Mouse (Mus musculus): ENCODE results near the gene Cts8.

Cts8 gene

DNA sequence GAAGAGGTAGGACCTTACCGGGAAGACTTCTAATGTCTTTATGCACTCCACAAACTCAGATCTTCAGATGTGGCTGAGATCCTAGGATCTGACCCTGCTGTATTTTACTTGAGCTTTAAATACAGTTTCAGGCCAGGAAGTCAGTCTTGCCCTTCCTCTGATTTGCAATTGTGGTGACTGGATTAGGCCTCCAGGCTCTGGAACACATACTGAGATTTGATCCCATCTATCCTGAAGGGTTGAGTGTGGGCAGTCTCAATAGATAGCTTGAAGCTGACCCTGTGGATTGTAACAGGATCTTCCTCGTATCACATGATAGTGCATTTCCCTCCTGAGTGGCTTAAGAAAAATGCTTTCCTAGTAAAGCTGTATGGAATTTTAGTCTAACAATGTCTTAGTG, at the start of gene Cts8:
Gene Cts8 (minus strand): TSS at position 101 of the 400 bp plus-strand sequence.
- DNase-seq (ENCODE audit: low read depth) = no peak

DNA sequence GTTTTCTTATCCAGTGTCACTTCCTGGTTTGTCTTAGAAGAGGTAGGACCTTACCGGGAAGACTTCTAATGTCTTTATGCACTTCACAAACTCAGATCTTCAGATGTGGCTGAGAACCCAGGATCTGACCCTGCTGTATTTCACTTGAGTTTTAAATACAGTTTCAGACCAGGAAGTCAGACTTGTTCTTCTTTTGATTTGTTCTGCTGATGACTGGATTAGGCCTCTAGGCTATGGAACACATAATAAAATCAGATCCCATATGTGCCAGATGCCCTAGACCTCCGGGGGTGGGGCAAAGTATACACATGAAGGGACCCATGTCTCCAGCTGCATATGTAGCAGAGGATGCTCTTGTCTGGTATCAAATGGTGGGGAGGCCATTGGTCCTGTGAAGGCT, 33.6 kb upstream of the Cts8 start, which contains the start of gene Gm49398:
Gene Gm49398 (minus strand): TSS at position 101 of the 400 bp plus-strand sequence.
- DNase-seq (ENCODE audit: low read depth) = no peak

DNA sequence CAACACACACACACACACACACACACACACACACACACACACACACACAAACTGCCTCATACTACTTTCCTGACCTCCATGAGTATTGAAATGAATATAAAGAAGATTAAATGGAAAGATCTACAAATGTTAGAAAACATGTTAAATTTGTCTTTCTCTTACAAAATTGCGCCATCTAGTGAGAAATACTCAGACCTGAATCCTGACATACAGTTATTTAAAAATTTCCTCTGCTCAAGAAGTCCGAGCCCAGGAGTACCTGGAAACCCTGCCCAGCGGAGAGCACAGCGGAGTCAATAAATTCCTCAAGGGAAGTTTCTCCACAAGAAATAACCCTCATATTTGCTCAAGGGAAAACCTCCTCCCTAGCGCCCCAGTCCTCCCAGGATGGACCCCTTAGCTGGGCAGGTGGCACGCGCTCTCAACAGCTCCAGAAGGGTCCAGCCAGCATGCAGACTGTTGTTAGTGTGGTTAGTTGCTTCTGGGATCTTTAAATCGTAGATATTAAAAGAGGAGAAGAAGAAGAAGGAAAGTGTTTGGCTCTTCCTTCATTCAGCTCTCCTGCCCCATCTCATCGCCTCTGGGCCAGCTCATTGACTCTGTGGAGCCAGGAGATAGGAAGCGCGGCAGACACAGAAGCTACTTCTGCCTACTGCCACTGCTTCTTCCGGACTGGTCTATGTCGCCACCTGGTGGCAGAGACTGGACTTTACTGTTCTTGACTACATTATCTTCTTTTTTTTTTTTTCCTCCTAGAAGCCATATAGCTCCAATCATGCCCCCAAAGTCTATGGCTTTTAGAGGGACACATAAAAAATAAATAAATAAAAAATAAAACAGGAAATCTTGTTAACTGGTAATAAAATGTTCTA, 13.8 kb downstream of the Cts8 start:
- peak; percentile 85 for DNase-seq (ENCODE audit: low read depth)

DNA sequence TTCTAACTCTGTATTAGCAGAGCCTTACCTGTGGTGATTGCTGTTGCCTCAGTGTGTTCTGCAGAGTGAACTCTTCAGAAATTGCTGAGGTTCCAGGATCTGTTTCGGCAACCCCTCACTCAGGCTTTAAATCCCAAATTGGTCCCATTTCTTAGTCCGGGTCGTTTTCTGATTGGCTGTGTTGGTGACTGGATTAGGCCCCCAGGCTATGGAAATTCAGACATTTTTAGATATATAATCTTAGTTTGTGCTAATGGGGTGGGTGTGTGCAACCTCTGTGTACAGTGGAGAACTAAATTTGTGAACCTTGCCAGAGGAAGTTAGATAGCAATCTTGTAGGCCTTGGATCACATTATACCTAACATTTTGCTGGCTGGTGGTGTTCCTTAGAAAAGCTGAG, 51.8 kb downstream of the Cts8 start, which contains the start of gene Cts6:
Gene Cts6 (minus strand): TSS at position 101 of the 400 bp plus-strand sequence.
- DNase-seq (ENCODE audit: low read depth) = no peak
